Mouse (Mus musculus) E14TG2a.4 (cell line): ENCODE results near the gene Galnt10.

Source experiments
- H3K27me3 ChIP-seq: 2 replicates; pipeline ENCODE4 v1.6.1; 2014; ENCODE audit warnings: low read length, control low read depth; ENCODE audit not compliant: insufficient read depth
- H3K36me3 ChIP-seq: 2 replicates; pipeline ENCODE4 v1.6.1; 2014; ENCODE audit warnings: low read length, control low read depth; ENCODE audit not compliant: insufficient read depth
- H3K4me1 ChIP-seq: replicated peaks from 2 replicates; pipeline ENCODE4 v1.6.1; 2014; ENCODE audit warnings: low read depth, low read length, control low read depth
- H3K4me3 ChIP-seq: replicated peaks from 2 replicates; pipeline ENCODE4 v1.5.1; 2014; ENCODE audit warnings: mild to moderate bottlenecking, low read length
- H3K9me3 ChIP-seq: 2 replicates; pipeline ENCODE4 v1.6.1; 2014; ENCODE audit warnings: low read length, control low read depth
- CTCF ChIP-seq: conservative IDR thresholded peaks from 2 replicates; pipeline ENCODE4 v1.5.1; 2014; ENCODE audit warnings: low read length
- NANOG ChIP-seq: IDR thresholded peaks from 2 replicates; pipeline ENCODE4 v1.6.1; 2014; ENCODE audit warnings: borderline replicate concordance, low read length, mixed read lengths
- POU5F1 ChIP-seq: IDR thresholded peaks from 2 replicates; pipeline ENCODE4 v1.6.1; 2014; ENCODE audit warnings: low read length, borderline replicate concordance

Gene Galnt10

GRCm38 (mm10) chr11:57797828-57798227 lies 152.6 kb downstream of the Galnt10 start:
- peaks cover 48% of the 10 kb centered on the region for H3K4me1 ChIP-seq
- H3K36me3 ChIP-seq = no peaks in the 10 kb centered on the region
- TF ChIP-seq CTCF = no peak
- no peak for TF ChIP-seq POU5F1
- TF ChIP-seq NANOG = no peak
- no peak overlapping the region for H3K4me3 ChIP-seq
- peaks cover 6% of the 10 kb centered on the region for H3K27me3 ChIP-seq
- H3K9me3 ChIP-seq = no peaks in the 10 kb centered on the region

DNA sequence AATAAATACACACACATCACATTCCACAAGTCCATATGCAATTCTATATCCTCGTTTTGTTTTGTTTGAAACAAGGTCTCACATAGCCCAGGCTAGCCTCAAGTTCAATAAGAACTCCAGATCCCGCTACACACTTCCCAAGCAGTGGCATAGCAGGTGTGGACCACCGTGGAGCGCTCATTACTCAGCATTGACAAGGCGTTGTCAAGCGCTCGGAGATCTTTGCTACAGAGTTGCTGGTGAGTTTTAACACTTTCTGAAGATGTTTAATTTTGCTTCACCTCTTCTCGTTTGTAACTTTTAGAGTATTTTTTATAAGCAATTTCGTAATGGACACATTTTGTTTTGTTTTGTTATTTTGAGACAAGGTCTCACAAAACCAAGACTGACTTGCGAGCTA lies 154.2 kb downstream of the Galnt10 start:
- peaks cover 8% of the 10 kb centered on the region for H3K27me3 ChIP-seq

DNA sequence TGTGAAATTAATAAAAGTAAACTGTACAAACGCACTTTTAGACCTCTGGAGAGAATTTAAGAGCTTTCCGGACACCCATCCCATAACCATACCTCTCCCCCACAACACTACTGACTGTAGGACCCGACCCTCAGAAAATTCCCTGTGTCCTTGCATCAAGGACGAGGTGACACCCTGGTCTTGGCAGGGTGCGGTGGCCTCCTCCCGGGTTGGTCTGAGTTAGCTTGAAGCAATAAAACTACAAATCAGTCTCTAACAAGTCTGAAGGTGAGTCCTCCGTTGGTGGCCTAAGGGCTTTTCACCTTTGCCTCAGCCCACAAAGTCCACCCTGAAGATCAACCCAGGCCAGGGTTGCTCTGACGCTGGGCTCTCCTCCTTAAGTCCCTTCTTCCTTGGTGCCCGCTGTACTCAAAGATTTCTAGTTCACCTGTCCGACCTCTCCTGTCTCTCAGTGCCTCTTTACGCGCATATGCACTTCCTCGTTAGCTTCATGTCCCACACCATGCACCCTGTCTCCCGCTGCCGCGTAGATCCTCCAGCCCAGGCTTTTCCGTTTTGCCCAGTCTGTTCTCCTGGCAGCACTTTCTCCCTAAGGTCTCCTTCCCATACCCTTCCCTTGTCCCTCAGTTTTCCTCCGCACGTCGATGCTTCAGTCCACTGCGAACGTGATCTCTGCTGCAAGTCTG lies 155.2 kb downstream of the Galnt10 start:
- peaks cover 8% of the 10 kb centered on the region for H3K27me3 ChIP-seq
- no peaks in the 10 kb centered on the region for H3K36me3 ChIP-seq
- H3K9me3 ChIP-seq = no peaks in the 10 kb centered on the region
- H3K4me1 ChIP-seq = peaks cover 47% of the 10 kb centered on the region
- TF ChIP-seq POU5F1 (no peak), NANOG (no peak), CTCF (no peak)
- peak overlapping the region; percentile 96 for H3K4me3 ChIP-seq

More for the DNA sequence above, 154.2 kb downstream of the Galnt10 start:
- Histone ChIP-seq H3K36me3 (no peaks in the 10 kb centered on the region), H3K4me1 (peaks cover 53% of the 10 kb centered on the region), H3K4me3 (no peak overlapping the region), H3K9me3 (no peaks in the 10 kb centered on the region)
- TF ChIP-seq POU5F1 = no peak

DNA sequence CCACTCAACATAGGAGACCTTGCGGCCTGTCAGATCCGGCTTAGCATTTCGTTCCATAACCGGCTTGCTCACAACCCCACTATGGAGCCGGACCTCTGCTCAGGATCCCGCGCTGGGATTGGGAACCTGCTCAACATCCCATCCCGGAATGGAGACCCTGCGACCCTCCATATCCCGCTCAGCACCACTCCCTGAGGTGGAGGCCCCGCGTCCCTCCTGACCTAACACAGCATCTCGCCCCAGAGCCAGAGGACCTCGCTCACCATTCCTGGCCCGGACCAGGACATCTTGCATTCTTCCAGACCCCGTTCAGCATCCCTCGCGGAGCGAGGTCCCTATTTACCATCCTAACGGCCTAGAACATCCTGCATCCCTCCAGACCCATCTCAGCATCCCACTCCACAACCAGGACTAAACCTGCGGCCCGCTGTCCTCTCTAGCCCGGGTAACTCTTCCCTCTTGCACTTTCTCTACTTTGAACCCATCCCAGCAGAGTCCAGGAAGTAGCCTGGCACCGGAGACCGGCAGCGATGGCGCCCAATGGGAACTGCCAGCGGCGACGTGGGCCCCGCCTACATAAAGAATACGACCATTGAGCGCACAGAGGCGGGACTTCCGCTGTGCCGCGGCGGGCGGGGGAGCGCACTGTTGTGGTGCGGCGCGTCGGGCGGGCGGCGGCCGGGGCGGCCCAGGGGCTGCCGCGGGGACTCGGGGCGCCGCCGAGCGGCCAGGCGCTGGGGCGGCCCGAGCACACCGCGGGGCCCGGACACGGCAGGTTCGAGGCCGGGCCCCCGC lies 155.9 kb downstream of the Galnt10 start, which contains the start of gene Sap30l:
Sap30l (plus strand) TSS at position 667 of the 795 bp plus-strand sequence.
- TF ChIP-seq POU5F1 (no peak), CTCF (no peak), NANOG (no peak)
- Histone ChIP-seq H3K27me3 (peaks cover 8% of the 10 kb centered on the region), H3K4me3 (peak within 1 kb of the TSS; percentile 96), H3K9me3 (no peaks in the 10 kb centered on the region), H3K36me3 (peaks cover 5% of the 10 kb centered on the region), H3K4me1 (peaks cover 42% of the 10 kb centered on the region)

DNA sequence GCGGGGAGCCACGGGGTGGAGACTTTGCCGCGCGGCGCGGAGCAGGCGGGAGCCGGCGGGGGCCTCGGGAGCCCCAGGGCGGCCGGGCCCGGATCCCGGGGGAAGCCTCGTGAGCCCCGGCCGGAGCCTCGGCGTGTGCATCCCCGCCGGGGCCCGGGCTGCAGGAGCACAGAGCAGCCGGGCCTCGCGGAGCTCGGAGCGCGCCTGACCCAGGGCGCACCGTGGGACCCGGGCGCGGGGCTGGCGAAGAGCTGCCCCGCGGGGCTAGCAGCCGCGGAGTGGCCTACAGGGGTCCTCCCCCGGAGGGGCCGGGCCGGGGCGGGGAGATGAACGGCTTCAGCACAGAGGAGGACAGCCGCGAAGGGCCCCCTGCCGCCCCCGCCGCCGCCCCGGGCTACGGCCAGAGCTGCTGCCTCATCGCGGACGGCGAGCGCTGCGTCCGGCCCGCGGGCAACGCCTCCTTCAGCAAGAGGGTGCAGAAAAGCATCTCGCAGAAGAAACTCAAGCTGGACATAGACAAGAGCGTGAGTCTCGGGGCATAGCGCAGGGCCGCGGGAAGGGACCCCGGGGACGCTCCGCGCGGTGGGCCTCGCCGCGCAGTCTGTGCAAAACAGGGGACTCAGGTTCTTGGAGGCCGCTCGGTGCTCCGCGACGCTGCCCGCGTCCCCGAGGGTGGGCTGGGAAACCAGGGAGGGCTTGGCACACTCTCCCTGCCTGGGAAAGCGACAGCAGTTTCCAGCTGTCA lies 156.7 kb downstream of the Galnt10 start:
- TF ChIP-seq POU5F1 (no peak), CTCF (no peak), NANOG (no peak)
- H3K27me3 ChIP-seq = peaks cover 8% of the 10 kb centered on the region
- peak overlapping the region; percentile 96 for H3K4me3 ChIP-seq
- H3K4me1 ChIP-seq = peaks cover 39% of the 10 kb centered on the region
- no peaks in the 10 kb centered on the region for H3K9me3 ChIP-seq
- H3K36me3 ChIP-seq = peaks cover 13% of the 10 kb centered on the region

DNA sequence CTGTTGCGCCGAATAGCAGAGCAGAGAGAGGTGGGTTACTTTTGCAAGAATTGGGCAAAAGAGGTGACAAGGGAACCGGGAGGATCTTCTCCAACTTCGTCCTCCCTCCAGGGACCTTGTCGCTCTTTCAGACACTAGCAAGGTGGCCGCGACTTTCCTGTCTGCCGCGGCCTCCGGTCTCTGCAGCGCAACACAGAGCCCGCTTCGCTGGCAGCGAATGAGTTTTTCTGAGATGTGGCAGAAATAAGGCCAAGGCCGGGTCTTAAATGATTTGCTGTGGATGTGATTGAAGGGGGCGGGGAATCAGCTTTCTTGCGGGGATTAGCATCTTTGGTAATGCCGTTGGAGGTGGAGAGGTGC lies 157.2 kb downstream of the Galnt10 start:
- Histone ChIP-seq H3K36me3 (peaks cover 18% of the 10 kb centered on the region), H3K9me3 (no peaks in the 10 kb centered on the region), H3K4me3 (peak overlapping the region; percentile 96), H3K27me3 (peaks cover 8% of the 10 kb centered on the region), H3K4me1 (peaks cover 40% of the 10 kb centered on the region)
- TF ChIP-seq NANOG (no peak), CTCF (no peak), POU5F1 (no peak)

- TF ChIP-seq NANOG (no peak), POU5F1 (no peak), CTCF (no peak)
Measured at GRCm38 (mm10) chr11:57805047-57805446, 159.8 kb downstream of the Galnt10 start.

DNA sequence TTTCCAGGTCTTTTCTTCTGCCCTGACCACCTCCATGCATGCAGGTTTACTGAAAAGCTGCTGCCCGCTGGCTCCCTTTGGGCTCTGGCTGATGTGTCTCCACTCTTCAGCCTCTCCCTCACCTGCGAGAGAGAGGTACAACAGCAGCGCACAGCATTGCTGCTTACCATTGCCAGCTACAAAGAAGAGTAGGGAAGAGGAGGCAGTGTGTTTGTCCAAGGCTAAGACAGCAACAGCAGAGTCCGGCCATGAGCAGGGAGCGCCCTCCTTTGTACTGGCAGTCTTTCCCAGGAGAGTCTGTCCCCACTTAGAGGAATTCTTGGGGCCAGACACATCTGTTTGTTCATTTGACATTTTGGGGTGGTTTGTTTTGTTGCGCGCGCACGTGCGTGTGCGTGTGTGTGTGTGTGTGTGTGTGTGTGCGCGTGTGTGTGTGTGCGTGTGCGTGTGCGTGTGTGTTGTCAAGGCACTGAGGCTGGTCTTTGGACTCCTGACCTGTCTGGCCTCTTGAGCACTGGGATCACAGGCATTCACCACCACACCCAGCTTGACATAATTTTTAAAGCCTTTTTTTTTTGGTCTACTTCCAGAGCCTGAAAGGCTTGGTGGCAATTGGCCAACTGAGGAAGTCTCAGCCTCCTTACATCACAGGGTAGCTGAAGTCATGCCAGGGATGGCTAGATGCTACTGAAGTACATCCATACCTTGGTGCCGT lies 163.9 kb downstream of the Galnt10 start:
- no peaks in the 10 kb centered on the region for H3K27me3 ChIP-seq
- H3K9me3 ChIP-seq = no peaks in the 10 kb centered on the region
- H3K4me3 ChIP-seq = no peak overlapping the region
- peaks cover 69% of the 10 kb centered on the region for H3K36me3 ChIP-seq
- H3K4me1 ChIP-seq = peaks cover 21% of the 10 kb centered on the region
- TF ChIP-seq NANOG = no peak
- TF ChIP-seq CTCF = no peak
- TF ChIP-seq POU5F1 = no peak

More at GRCm38 (mm10) chr11:57805047-57805446, 159.8 kb downstream of the Galnt10 start:
- no peaks in the 10 kb centered on the region for H3K9me3 ChIP-seq
- H3K36me3 ChIP-seq = peaks cover 42% of the 10 kb centered on the region
- H3K4me1 ChIP-seq = peaks cover 22% of the 10 kb centered on the region
- no peak overlapping the region for H3K4me3 ChIP-seq
- peaks cover 8% of the 10 kb centered on the region for H3K27me3 ChIP-seq
